Mouse (Mus musculus): ENCODE measurements around the gene Dab2ip.

Dab2ip gene

DNA sequence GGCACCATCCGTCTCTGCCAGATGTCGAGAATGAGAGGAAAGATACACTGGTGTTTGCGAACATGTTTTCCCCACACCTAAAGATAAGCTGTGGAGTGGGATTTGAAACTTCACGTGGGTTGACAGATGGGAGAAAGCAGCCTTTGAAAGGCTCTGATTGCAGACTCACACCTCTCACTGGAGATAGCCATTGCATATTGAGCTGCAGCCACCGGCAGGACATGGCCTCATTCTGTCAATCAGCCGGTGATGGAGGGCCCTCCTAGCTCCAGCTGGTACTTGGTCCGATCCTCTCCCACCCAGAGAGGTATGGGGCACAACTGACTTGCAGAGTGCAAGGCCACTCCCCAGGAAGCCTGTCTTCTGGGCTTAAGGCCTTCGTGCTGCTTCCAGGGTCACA lies 202.3 kb downstream of the Dab2ip start:
- no peak for DNase-seq

DNA sequence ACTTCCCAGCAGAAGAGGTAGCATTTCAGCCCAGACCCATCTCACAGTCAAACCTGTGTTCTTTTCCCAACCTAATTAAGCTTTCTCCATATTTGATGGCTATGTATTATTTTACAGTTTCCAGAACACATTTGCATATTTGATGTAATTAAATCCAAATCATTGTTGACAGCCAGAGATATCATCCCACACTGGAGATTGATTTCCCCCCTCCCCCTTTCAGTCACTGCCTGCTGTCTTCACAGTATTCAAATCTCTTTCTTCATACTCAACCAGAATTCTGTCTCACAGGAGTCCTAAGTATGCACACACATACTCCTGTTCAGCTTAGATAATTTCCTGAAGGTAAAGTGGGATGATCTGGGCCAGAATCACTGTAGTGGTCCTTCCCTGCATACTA lies 202.8 kb downstream of the Dab2ip start:
- no peak for DNase-seq

DNA sequence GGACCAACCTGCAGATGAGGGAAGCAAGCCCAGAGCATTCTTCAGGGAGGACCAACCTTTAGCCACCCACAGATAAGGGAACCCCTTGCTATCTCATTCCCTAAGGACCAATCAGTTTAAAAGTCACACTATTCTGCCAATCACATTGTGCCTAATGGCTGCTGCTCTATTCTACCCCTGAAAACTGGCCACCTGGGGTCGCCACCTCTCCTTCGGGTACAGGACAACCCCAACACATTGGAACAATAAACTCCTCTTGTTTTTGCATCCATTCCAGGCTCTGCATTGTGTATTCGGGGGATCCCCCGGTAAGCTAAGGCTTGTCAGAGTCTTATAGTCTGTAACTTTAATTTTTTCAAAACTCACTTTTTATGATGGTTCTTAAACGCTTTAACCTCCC lies 203.4 kb downstream of the Dab2ip start:
- DNase-seq = no peak

DNA sequence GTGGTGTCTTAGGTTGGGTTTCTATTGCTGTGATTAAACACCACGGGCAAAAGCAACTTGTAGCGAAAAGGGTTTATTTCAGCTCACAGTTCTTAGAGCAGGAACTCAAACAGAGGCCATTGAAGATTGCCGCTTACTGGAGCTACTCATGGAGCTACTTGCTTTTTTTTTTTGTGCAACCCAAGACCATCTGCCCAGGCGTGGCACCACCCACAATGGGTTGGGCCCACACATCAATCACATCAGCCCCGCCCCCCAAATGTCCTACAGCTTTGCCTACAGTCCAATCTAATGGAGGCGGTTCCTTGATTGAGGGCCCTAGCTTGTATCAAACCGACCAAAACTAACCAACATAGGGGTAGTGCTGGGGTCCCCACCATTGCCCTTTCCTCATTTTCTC lies 205.8 kb downstream of the Dab2ip start:
- DNase-seq = no peak

DNA sequence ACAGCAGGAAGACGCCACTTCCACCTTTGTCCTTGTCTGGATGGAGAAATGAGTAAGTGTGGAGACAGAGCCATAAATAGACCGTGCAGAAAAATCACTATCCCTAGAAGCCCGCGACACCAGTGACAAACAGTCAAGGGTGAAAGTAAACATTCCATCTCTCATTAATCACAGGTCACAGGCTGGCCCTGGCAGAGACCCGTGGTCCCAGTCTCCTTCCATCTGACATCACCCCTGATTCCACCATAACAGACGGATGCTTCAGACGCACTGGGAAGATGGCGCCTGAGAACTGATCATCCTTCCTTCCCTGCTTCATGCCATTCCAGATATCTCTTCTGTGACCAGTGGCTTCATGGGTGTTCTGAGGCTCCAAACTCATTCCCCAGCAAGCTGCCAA lies 206.3 kb downstream of the Dab2ip start:
- no peak for DNase-seq

DNA sequence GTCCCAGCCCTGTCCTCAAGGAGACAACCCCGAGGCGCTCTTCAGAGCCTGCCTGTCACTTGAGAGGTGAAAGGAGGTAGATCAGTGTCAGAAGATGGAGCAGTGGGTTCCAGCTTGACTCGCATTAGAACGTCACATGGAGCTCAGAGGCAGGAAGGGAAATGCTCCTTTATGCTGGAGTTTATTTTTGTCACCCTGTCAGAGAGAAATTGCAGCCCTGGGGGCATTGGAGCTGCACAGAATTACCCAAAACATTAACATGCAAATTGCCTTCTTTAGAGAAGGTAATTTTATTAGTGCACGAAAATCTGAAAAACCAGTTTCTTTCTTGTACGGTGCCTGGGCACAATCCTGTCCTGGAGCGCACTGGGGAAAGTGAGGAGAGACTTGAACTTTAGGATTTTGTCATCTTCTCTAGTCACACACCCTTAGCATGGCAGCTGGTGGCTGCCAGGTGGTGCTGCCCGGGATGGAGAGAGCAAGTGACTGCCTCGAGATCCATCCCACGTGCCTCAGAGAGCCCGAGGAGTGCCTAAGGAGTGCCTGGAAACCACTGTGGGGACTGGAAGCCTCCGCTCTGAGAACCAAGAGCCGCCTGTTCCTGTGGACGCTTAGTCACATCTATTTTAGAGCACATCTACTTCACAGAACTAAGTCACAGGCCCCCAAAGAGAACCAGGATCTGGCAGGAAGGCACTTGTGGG lies 209.9 kb downstream of the Dab2ip start:
- no peak for DNase-seq

DNA sequence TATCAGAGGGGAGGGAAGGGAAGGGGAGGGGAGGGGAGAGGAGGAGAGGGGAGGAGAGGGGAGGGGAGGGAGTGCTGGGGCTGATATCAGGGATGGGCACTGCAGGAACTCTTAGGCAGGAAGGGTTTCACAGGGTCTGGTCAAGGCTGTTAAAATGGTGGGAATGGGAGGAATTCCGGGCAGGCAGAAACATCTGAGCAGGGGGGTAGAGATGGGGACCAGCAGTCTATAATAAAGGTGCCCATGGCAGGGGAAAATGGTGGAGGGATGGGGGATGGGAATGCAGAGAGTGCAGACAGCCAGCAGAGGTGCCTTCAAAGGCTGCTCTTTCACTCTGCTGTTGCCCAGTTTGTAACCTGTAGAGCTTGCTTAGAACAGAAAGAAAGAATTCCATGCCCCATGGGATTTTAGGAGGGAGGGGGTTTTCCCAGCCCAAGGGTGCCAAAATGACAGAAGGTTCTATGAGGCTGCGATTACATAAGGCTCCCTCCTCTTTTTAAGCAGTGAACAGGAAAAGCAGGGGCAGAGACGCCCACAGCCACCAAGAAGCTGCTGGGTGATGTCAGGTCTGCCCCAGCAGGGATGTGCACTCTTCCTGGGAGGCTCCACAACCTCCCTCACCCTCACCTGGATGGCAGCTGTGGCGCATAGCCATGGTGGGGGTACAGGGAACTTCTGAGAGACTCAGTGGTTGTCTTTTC lies 210.6 kb downstream of the Dab2ip start:
- no peak for DNase-seq

DNA sequence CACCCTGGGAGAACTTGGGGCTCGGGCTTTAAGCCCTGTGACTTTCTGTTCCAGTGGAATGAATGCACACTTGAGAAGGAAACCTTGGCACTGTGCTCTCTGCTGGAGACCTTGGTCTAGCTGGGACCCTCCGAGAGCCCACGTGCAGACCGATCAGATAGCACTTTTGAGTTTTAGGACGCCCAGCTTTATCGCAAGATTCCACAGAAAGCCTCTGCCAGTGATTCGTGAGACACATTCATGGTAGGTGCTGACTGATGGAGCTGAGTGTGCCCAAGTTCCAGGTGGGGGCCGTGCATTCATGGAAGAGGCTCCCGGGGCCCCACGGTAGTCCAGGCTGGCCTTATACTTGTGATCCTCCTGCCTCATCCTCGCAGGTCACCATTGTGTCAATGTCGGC lies 211.3 kb downstream of the Dab2ip start:
- no peak for DNase-seq

DNA sequence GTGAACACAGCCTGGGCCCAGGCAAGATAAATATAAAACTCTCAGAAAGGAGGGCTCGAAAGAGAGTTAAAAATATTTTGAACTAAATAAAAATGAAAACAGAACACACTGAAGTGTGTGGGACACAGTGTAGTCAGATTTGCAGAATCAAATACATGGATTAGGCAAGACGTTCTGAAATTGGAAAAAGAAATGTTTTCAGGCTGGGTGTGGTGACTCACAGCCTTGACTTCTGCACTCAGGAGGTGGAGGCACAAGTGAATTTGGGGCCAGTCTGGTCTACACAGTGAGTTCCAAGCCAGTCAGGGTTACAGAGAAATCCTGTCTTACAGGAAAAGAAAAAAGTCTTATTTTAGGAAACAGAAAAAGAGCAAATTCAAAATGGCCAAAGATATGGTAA lies 212.5 kb downstream of the Dab2ip start:
- DNase-seq = no peak

DNA sequence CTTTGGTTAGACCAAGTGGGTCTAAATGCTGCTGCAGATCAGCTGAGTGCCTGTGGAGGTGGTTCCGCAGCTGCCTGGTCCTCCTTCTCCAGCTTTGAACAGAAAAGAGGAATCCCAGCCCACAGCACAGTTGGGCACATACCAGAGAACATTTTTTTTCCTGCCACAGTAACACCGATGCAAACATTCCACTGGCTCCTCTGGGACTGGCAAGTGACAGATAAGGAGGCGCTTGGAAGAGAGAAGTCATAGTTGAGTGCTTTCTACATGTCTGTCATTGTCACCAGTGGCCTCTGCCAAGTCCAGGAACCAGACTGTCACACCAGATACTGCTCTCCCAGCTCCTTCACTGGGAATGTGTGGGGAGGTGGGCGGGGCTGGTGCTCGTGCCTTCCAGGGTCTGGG lies 217.6 kb downstream of the Dab2ip start:
- DNase-seq = no peak

DNA sequence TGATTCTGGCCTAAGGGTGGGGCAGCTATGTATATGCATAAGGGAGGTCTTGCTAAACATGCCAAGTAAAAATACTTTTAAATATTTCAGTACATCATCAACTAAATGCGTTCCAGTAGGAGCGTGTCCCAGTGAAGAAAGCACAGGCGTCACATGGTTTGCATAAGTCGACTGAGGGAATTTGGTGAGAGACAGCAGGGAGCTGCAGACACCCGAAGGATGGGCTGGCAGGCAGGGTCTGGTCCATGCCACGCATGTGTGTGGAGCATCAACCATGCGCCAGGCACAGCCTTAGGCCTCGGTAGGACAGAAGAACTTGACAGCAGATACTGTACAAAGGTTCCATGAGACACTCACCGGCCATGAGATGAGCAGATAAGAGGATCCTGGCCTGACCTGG lies 218.9 kb downstream of the Dab2ip start:
- no peak for DNase-seq

DNA sequence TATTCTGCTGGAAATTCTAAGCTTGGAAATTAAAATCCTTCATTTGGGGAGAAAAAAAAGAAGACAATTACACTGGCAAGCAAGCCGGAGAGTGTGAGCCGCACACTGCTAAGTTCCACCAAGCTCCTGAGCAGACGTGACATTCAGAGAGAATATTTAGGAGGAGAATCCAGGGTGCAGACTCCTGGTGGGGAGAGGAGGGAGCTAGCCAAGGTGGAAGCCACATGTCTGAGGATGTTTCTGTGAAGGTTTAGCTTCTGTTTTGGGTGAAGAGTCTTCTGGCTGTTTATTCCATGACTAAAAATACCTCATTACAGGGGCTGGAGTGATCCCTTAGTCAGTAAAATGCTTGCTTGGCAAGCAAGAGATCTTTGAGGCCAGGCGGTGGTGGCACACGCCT lies 221.2 kb downstream of the Dab2ip start:
- no peak for DNase-seq

Data from cerebellum, postnatal 36 days (tissue).